Mouse (Mus musculus) adrenal gland, adult 18-20 months (tissue): ENCODE data around the gene Mecp2. TPM values are rescaled to one million over a fixed set of nuclear protein-coding genes. Genes with fewer than 3 reads are reported as not detected.
"Not testable (repeated sequence)": the region's sequence is repeated elsewhere in the genome, so short reads cannot be mapped to it uniquely, and the experiment has no call there.

Experiments
- DNase-seq, 2 experiments: peaks; one replicate each; pipeline ENCODE4 v3.0.0; 2021 to 2022; ENCODE audit warnings: low spot score in 2 of 2
- long read RNA-seq, 2 experiments: library from polyadenylated mRNA; stranded (forward); transcript quantifications; one replicate each; pipeline ENCODE4 v2.0.0; 2021
- total RNA-seq, 2 experiments: library from RNA; stranded (reverse); gene quantifications; 1 replicate in 1 of 2; 2 replicates in 1 of 2; pipeline ENCODE4 v1.2.3; 2021

Gene Mecp2
- 10 to 100 TPM; 31.5 to 34.5 TPM for total RNA-seq
- long read RNA-seq, experiment 1, full-length matches to known transcripts, result 11 of 12 reads
- long read RNA-seq, experiment 1, partial matches to known transcripts, result 0 of 12 reads
- long read RNA-seq, experiment 1, other reads (novel, unspliced or antisense), result 1 of 12 reads
- long read RNA-seq, experiment 2, full-length matches to known transcripts, result 18 of 22 reads
- long read RNA-seq, experiment 2, partial matches to known transcripts, result 1 of 22 reads
- long read RNA-seq, experiment 2, other reads (novel, unspliced or antisense), result 3 of 22 reads

GRCm38 (mm10) chrX:74135263-74135662 lies at the start of gene Mecp2:
Gene Mecp2, minus strand, starts transcription at chrX:74135363.
- DNase-seq, result not testable (repeated sequence)

- no peak for DNase-seq
Observed at GRCm38 (mm10) chrX:74176959-74177358, 41.8 kb upstream of the Mecp2 start, which contains the start of gene Tktl1. Gene Tktl1, plus strand, starts transcription at chrX:74177259.

- no peak for DNase-seq
Observed at GRCm38 (mm10) chrX:74167738-74168137, 32.6 kb upstream of the Mecp2 start, which contains the start of gene Tex28. Gene Tex28, minus strand, starts transcription at chrX:74167838.

- no peak for DNase-seq
Observed at GRCm38 (mm10) chrX:74127164-74127563, 8.0 kb downstream of the Mecp2 start, which contains the start of gene Opn1mw. Gene Opn1mw, plus strand, starts transcription at chrX:74127464.

GRCm38 (mm10) chrX:74124975-74125374 lies 10.2 kb downstream of the Mecp2 start:
- DNase-seq, result peak in 1 of 2 experiments; percentile 18

- peak; percentile 22 to 43 for DNase-seq
Observed at GRCm38 (mm10) chrX:74115511-74115910, 19.7 kb downstream of the Mecp2 start.

GRCm38 (mm10) chrX:74114036-74114435 lies 21.1 kb downstream of the Mecp2 start:
- no peak for DNase-seq

- no peak for DNase-seq
Observed at GRCm38 (mm10) chrX:74108747-74109146, 26.4 kb downstream of the Mecp2 start.

- no peak for DNase-seq
Observed at GRCm38 (mm10) chrX:74105916-74106315, 29.2 kb downstream of the Mecp2 start.

GRCm38 (mm10) chrX:74103457-74104188 lies 31.5 kb downstream of the Mecp2 start:
- DNase-seq, result no peak

GRCm38 (mm10) chrX:74095130-74095529 lies 40.0 kb downstream of the Mecp2 start:
- no peak for DNase-seq

- DNase-seq, result peak; percentile 86 to 87
Observed at GRCm38 (mm10) chrX:74085601-74086038, 49.5 kb downstream of the Mecp2 start.

- DNase-seq, result peak; percentile 67 to 72
Observed at GRCm38 (mm10) chrX:74084946-74085498, 50.1 kb downstream of the Mecp2 start.

- DNase-seq, result no peak
Observed at GRCm38 (mm10) chrX:74084276-74084837, 50.8 kb downstream of the Mecp2 start.

- no peak for DNase-seq
Observed at GRCm38 (mm10) chrX:74070794-74071193, 64.4 kb downstream of the Mecp2 start.

GRCm38 (mm10) chrX:74067891-74068290 lies 67.3 kb downstream of the Mecp2 start:
- DNase-seq, result peak; percentile 28 to 29

GRCm38 (mm10) chrX:74045107-74045506 lies 90.1 kb downstream of the Mecp2 start:
- peak in 1 of 2 experiments; percentile 25 for DNase-seq

GRCm38 (mm10) chrX:74037702-74038375 lies 97.3 kb downstream of the Mecp2 start:
- no peak for DNase-seq

- no peak for DNase-seq
Observed at GRCm38 (mm10) chrX:74030000-74030399, 105.2 kb downstream of the Mecp2 start.

GRCm38 (mm10) chrX:74023188-74024049 lies 111.7 kb downstream of the Mecp2 start, which contains the start of gene Irak1:
Gene Irak1, minus strand, starts transcription at chrX:74023918.
- DNase-seq, result peak; percentile 77 to 84
